Mouse (Mus musculus) heart, embryonic 15.5 days (tissue): ENCODE results near the gene Dop1b. TPM values are rescaled to one million over a fixed set of nuclear protein-coding genes. Genes with fewer than 3 reads are reported as not detected.

ENCODE experiments used
- ATAC-seq: fragments of 200-750 bp; cut with Nextera tagmentation; replicated peaks from 2 replicates; pipeline ENCODE4 v1.8.0; 2017; ENCODE audit warnings: low read depth, moderate TSS enrichment; ENCODE audit not compliant: insufficient number of reproducible peaks, insufficient read depth, low FRiP score
- H3K27ac ChIP-seq: fragments of 300-500 bp; sonication (generic); 2 replicates; pipeline ENCODE4 v1.5.1; 2015; ENCODE audit warnings: mild to moderate bottlenecking, inconsistent platforms
- H3K27me3 ChIP-seq: fragments of 300-500 bp; sonication (generic); 2 replicates; pipeline ENCODE4 v1.6.1; 2015; ENCODE audit warnings: inconsistent platforms
- H3K36me3 ChIP-seq: fragments of 300-500 bp; sonication (generic); 2 replicates; pipeline ENCODE4 v1.6.1; 2015; ENCODE audit warnings: mild to moderate bottlenecking, inconsistent platforms
- H3K4me1 ChIP-seq: fragments of 300-500 bp; sonication (generic); replicated peaks from 2 replicates; pipeline ENCODE4 v1.6.1; 2015; ENCODE audit warnings: inconsistent platforms
- H3K4me2 ChIP-seq: fragments of 300-500 bp; sonication (generic); 2 replicates; pipeline ENCODE4 v1.6.1; 2015; ENCODE audit warnings: inconsistent platforms, mild to moderate bottlenecking, moderate library complexity
- H3K4me3 ChIP-seq: fragments of 300-500 bp; sonication (generic); 2 replicates; pipeline ENCODE4 v1.5.1; 2015; ENCODE audit warnings: mild to moderate bottlenecking, inconsistent platforms
- H3K9ac ChIP-seq: fragments of 300-500 bp; sonication (generic); 2 replicates; pipeline ENCODE4 v1.6.1; 2015; ENCODE audit warnings: mild to moderate bottlenecking, inconsistent platforms
- H3K9me3 ChIP-seq: fragments of 300-500 bp; sonication (generic); replicated peaks from 2 replicates; pipeline ENCODE4 v1.6.1; 2016; ENCODE audit warnings: inconsistent platforms
- WGBS: fragments of 180-500 bp; shearing (Covaris S2); methylation state at CpG from one replicate; pipeline ENCODE4 v1.1.7; 2015; ENCODE audit warnings: mixed read lengths; 5-methylcytosine and 5-hydroxymethylcytosine counted together
- polyA plus RNA-seq: library from polyadenylated mRNA; unstranded; fragments of >200 nt; fragmentation: Nextera tagmentation; extraction: Ambion mirVana; gene quantifications from 2 replicates; pipeline ENCODE4 v1.2.1, GENCODE M21; 2015

Dop1b gene
- polyA plus RNA-seq, 1 experiment from 2014 or later: 8.3 TPM

- Histone ChIP-seq H3K9me3 (no peaks in the 10 kb centered on the region), H3K9ac (no peak overlapping the region), H3K4me2 (no peak overlapping the region), H3K4me3 (no peak overlapping the region), H3K27ac (no peak overlapping the region), H3K36me3 (no peaks in the 10 kb centered on the region), H3K27me3 (no peaks in the 10 kb centered on the region), H3K4me1 (peaks cover 8% of the 10 kb centered on the region)
- 61% methylated on average over 5 of the region's 5 CpGs for WGBS
- ATAC-seq: no peak
These were observed 86.9 kb downstream of the Dop1b start for GRCm38 (mm10) chr16:93798623-93799022.

DNA sequence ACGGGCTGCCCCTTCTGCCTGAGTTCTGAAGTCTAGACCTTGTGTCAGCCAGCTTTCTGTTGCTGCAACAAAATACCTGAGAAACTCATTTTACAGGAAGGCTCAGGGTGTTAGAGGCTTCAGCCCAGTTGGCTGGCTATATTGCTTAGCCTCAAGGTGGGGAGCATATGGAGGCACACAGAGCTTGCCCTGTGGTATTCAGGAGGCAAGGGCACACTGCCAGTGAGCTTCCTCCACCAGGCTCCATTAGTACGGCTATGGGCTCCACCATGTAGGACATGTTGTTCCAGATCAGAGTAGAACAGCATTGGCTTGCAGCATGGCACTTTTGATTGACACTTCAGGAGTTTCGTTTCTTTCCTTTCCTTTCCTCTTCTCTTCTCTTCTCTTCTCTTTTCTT, 87.4 kb downstream of the Dop1b start:
- Histone ChIP-seq H3K4me1 (peaks cover 8% of the 10 kb centered on the region), H3K9me3 (no peaks in the 10 kb centered on the region), H3K27me3 (no peaks in the 10 kb centered on the region), H3K27ac (no peak overlapping the region), H3K4me3 (no peak overlapping the region), H3K9ac (no peak overlapping the region), H3K4me2 (no peak overlapping the region), H3K36me3 (no peaks in the 10 kb centered on the region)
- WGBS: 81% methylated on average over 3 of the region's 3 CpGs
- ATAC-seq: no peak

DNA sequence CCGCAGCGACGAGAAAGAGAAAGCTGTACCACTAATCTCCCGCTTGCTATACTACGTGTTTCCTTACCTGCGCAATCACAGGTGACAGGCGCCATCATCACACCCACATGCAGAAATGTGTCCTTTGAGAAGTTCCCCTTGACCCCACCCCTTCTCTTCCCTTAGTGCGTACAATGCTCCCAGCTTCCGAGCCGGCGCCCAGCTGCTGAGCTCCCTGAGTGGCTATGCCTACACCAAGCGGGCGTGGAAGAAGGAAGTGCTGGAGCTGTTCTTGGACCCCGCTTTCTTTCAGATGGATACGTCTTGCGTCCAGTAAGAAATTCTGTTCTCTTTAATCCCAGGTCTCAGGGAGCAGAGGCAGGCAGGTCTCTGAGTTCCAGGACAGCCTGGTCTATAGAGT, 88.2 kb downstream of the Dop1b start:
- Histone ChIP-seq H3K4me2 (no peak overlapping the region), H3K9me3 (no peaks in the 10 kb centered on the region), H3K27me3 (no peaks in the 10 kb centered on the region), H3K4me1 (peaks cover 8% of the 10 kb centered on the region), H3K4me3 (no peak overlapping the region), H3K36me3 (no peaks in the 10 kb centered on the region), H3K9ac (no peak overlapping the region), H3K27ac (no peak overlapping the region)
- ATAC-seq: no peak
- WGBS: 93% methylated on average over 16 of the region's 16 CpGs

DNA sequence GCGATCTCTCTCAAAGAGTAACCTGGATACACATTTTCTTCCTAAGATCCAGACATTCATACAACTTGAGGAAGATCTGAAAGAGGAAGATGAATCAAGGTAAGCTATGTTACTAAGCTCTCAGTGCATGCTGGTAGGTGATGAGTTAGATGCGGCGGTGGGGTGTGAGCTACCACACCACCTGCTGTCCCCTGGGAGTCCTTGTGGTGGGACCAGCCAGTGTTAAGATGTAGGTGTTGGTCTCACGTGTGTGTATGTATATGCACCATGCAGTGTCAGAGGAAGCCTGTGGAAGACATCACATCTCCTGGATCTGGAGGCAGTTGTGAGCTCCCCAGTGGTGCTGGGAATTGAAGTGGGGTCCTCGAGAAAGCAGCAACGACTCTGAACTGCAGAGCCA, 95.5 kb downstream of the Dop1b start:
- Histone ChIP-seq H3K27ac (no peak overlapping the region), H3K4me2 (no peak overlapping the region), H3K27me3 (no peaks in the 10 kb centered on the region), H3K4me3 (no peak overlapping the region), H3K9ac (no peak overlapping the region), H3K4me1 (peaks cover 19% of the 10 kb centered on the region), H3K9me3 (0 out of 2 replicates have a peak, but pooled peaks cover 11% of the 10 kb centered on the region), H3K36me3 (peaks cover 22% of the 10 kb centered on the region; the same call in 1 of the 2 replicates)
- 90% methylated on average over 6 of the region's 6 CpGs for WGBS
- no peak for ATAC-seq

GRCm38 (mm10) chr16:93807961-93808554, 96.4 kb downstream of the Dop1b start:
- peak; percentile 45; the same call in 1 of the 2 replicates for ATAC-seq
- H3K4me3 ChIP-seq: no peak overlapping the region
- H3K27ac ChIP-seq: peak overlapping the region; percentile 63
- H3K9me3 ChIP-seq: 0 out of 2 replicates have a peak, but pooled peaks cover 11% of the 10 kb centered on the region
- H3K4me2 ChIP-seq: no peak overlapping the region
- no peaks in the 10 kb centered on the region for H3K27me3 ChIP-seq
- H3K36me3 ChIP-seq: peaks cover 22% of the 10 kb centered on the region; the same call in 1 of the 2 replicates
- no peak overlapping the region for H3K9ac ChIP-seq
- WGBS: 27% methylated on average over 8 of the region's 8 CpGs
- H3K4me1 ChIP-seq: peaks cover 19% of the 10 kb centered on the region

DNA sequence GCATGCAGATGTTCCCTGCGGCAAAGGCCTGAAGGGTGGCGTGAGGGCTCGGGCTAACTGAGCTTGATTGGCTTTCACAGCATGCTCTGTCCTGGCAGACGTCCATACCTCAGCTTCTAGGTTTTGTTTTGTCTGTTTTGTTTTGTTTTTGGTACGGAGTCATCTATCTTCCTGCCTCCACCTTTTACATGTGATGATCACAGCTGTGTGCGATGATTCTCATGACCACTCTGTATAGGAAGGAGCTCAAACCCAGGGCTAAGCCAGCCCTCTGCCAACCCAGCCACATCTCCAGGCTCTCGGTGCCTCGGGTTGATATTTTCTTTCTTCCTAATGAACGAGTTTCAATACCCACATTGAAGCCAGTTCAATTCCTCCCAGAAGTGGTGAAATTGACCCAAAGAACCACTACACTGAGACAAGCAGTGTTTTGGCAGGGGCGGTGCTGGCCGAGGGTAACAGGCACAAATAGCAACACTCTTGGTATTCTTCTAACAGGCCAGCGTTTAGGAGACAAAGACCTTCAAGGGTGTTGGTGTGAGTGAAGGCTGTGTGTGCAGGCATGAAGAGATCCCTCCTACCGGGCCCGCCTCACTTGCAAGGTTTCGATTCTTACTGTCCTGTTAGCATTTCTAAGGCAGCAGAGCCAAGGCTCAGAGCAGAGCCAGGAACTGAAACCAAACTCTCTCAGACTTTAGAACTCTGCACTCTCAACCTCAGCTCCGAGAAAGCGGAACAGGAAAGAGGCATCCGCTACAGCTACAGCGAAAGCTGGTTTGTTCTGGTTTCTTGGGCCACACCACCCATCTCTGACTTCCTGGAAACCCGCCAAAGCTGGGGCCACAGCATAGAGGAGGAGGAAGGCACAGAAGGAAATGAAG, 104.4 kb downstream of the Dop1b start:
- 43% methylated on average over 20 of the region's 20 CpGs for WGBS

GRCm38 (mm10) chr16:93816861-93817260, 105.2 kb downstream of the Dop1b start:
- Histone ChIP-seq H3K4me2 (peak overlapping the region; percentile 47), H3K36me3 (peaks cover 3% of the 10 kb centered on the region; the same call in 1 of the 2 replicates), H3K9me3 (0 out of 2 replicates have a peak, but pooled peaks cover 2% of the 10 kb centered on the region), H3K9ac (no peak overlapping the region), H3K4me3 (no peak overlapping the region), H3K27ac (peak overlapping the region; percentile 80), H3K27me3 (no peaks in the 10 kb centered on the region), H3K4me1 (peaks cover 13% of the 10 kb centered on the region)
- WGBS: 44% methylated on average over 7 of the region's 7 CpGs
- ATAC-seq: no peak

More for the DNA sequence above, 104.4 kb downstream of the Dop1b start:
- Histone ChIP-seq H3K36me3 (peaks cover 10% of the 10 kb centered on the region; the same call in 1 of the 2 replicates), H3K27me3 (no peaks in the 10 kb centered on the region), H3K9me3 (0 out of 2 replicates have a peak, but pooled peaks cover 10% of the 10 kb centered on the region), H3K4me2 (peak overlapping the region; percentile 47), H3K4me1 (peaks cover 13% of the 10 kb centered on the region), H3K4me3 (peak overlapping the region; percentile 8; the same call in 1 of the 2 replicates), H3K9ac (no peak overlapping the region), H3K27ac (peak overlapping the region; percentile 80)
- ATAC-seq: peak; percentile 59; the same call in 1 of the 2 replicates

- Histone ChIP-seq H3K4me3 (no peak overlapping the region), H3K9me3 (no peaks in the 10 kb centered on the region), H3K9ac (no peak overlapping the region), H3K4me2 (no peak overlapping the region), H3K27me3 (no peaks in the 10 kb centered on the region), H3K4me1 (peaks cover 13% of the 10 kb centered on the region), H3K36me3 (no peaks in the 10 kb centered on the region), H3K27ac (no peak overlapping the region)
- 84% methylated on average over 5 of the region's 5 CpGs for WGBS
- ATAC-seq: no peak
These were observed 105.7 kb downstream of the Dop1b start for GRCm38 (mm10) chr16:93817371-93817770.

- 44% methylated on average over 12 of the region's 12 CpGs for WGBS
- no peak for ATAC-seq
- H3K36me3 ChIP-seq: no peaks in the 10 kb centered on the region
- H3K4me3 ChIP-seq: no peak overlapping the region
- no peak overlapping the region for H3K27ac ChIP-seq
- no peak overlapping the region for H3K4me2 ChIP-seq
- peaks cover 13% of the 10 kb centered on the region for H3K4me1 ChIP-seq
- no peak overlapping the region for H3K9ac ChIP-seq
- no peaks in the 10 kb centered on the region for H3K27me3 ChIP-seq
- 0 out of 2 replicates have a peak, but pooled peaks cover 2% of the 10 kb centered on the region for H3K9me3 ChIP-seq
These were observed 107.1 kb downstream of the Dop1b start for GRCm38 (mm10) chr16:93818691-93819324.

DNA sequence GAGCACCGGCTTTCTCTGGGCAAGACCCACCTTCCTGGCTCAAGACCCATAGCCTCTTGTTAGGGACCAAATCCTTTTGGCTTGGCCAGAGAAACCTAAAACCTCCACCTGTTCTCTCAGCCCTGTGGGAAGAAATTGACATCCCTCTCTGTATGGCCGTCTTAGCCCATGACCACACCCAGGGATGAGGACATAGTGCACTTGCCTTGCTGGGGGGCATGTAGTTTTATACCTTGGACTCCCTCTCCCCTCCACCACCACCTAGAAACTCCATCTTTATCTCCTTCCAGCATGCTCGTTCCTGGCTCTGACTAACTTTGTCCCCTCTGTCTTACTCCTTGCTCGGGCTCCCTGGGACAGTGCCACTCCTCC, 107.6 kb downstream of the Dop1b start:
- Histone ChIP-seq H3K9ac (no peak overlapping the region), H3K27me3 (no peaks in the 10 kb centered on the region), H3K9me3 (peaks cover 5% of the 10 kb centered on the region; the same call in 1 of the 2 replicates), H3K4me2 (no peak overlapping the region), H3K4me3 (no peak overlapping the region), H3K27ac (no peak overlapping the region), H3K4me1 (peaks cover 13% of the 10 kb centered on the region), H3K36me3 (no peaks in the 10 kb centered on the region)
- no peak for ATAC-seq
- WGBS: 52% methylated on average over 4 of the region's 4 CpGs

GRCm38 (mm10) chr16:93820040-93820439, 108.3 kb downstream of the Dop1b start:
- ATAC-seq: no peak
- 73% methylated on average over 1 of the region's 1 CpGs for WGBS

More at GRCm38 (mm10) chr16:93820040-93820439, 108.3 kb downstream of the Dop1b start:
- H3K9me3 ChIP-seq: peaks cover 5% of the 10 kb centered on the region; the same call in 1 of the 2 replicates
- no peak overlapping the region for H3K4me2 ChIP-seq
- H3K36me3 ChIP-seq: no peaks in the 10 kb centered on the region
- no peak overlapping the region for H3K9ac ChIP-seq
- no peak overlapping the region for H3K4me3 ChIP-seq
- no peaks in the 10 kb centered on the region for H3K27me3 ChIP-seq
- H3K27ac ChIP-seq: no peak overlapping the region
- H3K4me1 ChIP-seq: peaks cover 13% of the 10 kb centered on the region
